Mouse (Mus musculus) stomach, embryonic 14.5 days (tissue): ENCODE results near the gene Gm13285. TPM values are rescaled to one million over a fixed set of nuclear protein-coding genes. Genes with fewer than 3 reads are reported as not detected.
"Not testable (repeated sequence)": the region's sequence is repeated elsewhere in the genome, so short reads cannot be mapped to it uniquely, and the experiment has no call there.

Source experiments
- ATAC-seq: fragments of 200-750 bp; cut with Nextera tagmentation; 2 replicates; pipeline ENCODE4 v1.8.0; 2017; ENCODE audit warnings: low read depth, moderate TSS enrichment; ENCODE audit not compliant: insufficient number of reproducible peaks, insufficient read depth, low FRiP score
- H3K27ac ChIP-seq: fragments of 300-500 bp; sonication (generic); 2 replicates; pipeline ENCODE4 v1.5.1; 2014; ENCODE audit warnings: mild to moderate bottlenecking, low read length, moderate library complexity, mixed read lengths
- H3K27me3 ChIP-seq: fragments of 300-500 bp; sonication (generic); 2 replicates; pipeline ENCODE4 v1.6.1; 2014; ENCODE audit warnings: low read length, control low read depth, mixed read lengths; ENCODE audit not compliant: control insufficient read depth, insufficient read depth
- H3K36me3 ChIP-seq: fragments of 300-500 bp; sonication (generic); 2 replicates; pipeline ENCODE4 v1.6.1; 2014; ENCODE audit warnings: mild to moderate bottlenecking, control low read depth, low read length, moderate library complexity, mixed read lengths; ENCODE audit not compliant: control insufficient read depth, insufficient read depth
- H3K4me1 ChIP-seq: fragments of 300-500 bp; sonication (generic); 2 replicates; pipeline ENCODE4 v1.6.1; 2014; ENCODE audit warnings: low read length, control low read depth, mixed read lengths; ENCODE audit not compliant: control insufficient read depth, insufficient read depth
- H3K4me2 ChIP-seq: fragments of 300-500 bp; sonication (generic); replicated peaks from 2 replicates; pipeline ENCODE4 v1.6.1; 2014; ENCODE audit warnings: low read depth, low read length, control low read depth
- H3K4me3 ChIP-seq: fragments of 300-500 bp; sonication (generic); 2 replicates; pipeline ENCODE4 v1.5.1; 2014; ENCODE audit warnings: low read depth, low read length, control low read depth
- H3K9ac ChIP-seq: fragments of 300-500 bp; sonication (generic); replicated peaks from 2 replicates; pipeline ENCODE4 v1.6.1; 2014; ENCODE audit warnings: low read depth, mild to moderate bottlenecking, control low read depth, low read length, moderate library complexity, mixed read lengths
- H3K9me3 ChIP-seq: fragments of 300-500 bp; sonication (generic); 2 replicates; pipeline ENCODE4 v1.6.1; 2016; ENCODE audit warnings: low read depth, low read length, control low read depth; ENCODE audit not compliant: control insufficient read depth
- WGBS: fragments of 180-500 bp; shearing (Covaris S2); extraction: QIAGEN DNeasy Blood & Tissue Kit; methylation state at CpG from one replicate; pipeline ENCODE4 v1.1.7; 2014; 5-methylcytosine and 5-hydroxymethylcytosine counted together
- polyA plus RNA-seq: library from polyadenylated mRNA; unstranded; fragments of >200 nt; fragmentation: Nextera tagmentation; extraction: Ambion mirVana; gene quantifications from 2 replicates; pipeline ENCODE4 v1.2.1, GENCODE M21; 2014

The Gm13285 gene
- polyA plus RNA-seq, 1 experiment from 2014 or later, result 1.00 TPM

DNA sequence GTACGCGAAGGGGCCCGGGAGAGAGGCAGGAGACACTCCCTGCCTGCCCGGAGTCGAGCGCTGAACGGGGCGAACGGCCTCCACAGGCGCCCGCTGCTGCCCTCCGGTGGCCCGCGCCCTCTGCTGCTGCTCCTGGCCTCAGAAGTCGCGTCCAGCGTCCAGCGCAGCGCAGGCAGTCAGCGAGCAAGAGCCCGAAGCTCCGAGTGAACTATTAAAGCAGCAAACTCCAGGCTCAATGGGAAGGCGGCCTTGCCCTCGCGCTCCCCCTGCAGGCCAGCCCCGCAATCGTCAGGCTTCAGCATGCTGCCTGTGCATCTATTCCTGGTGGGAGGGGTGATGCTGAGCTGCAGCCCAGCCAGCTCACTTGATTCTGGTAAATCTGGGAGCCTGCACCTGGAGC lies 14.1 kb upstream of the Gm13285 start, which contains the start of gene Gm13276:
Gene Gm13276 (plus strand): TSS at position 301 of the 400 bp plus-strand sequence.
- H3K36me3 ChIP-seq, result not testable (repeated sequence)
- WGBS, result no CpG with 5 or more reads among the region's 27 CpGs

GRCm38 (mm10) chr4:88788402-88788801 lies 11.1 kb upstream of the Gm13285 start, which contains the start of gene Gm13277:
Gm13277 (plus strand) TSS chr4:88788632.
- WGBS, result 0% methylated on average over 4 of the region's 28 CpGs
- H3K27ac ChIP-seq, H3K4me3 ChIP-seq, H3K36me3 ChIP-seq, H3K27me3 ChIP-seq, H3K4me2 ChIP-seq, H3K9ac ChIP-seq, H3K4me1 ChIP-seq, H3K9me3 ChIP-seq, ATAC-seq: not testable (repeated sequence)

More for the DNA sequence above, 14.1 kb upstream of the Gm13285 start, which contains the start of gene Gm13276:
- H3K9ac ChIP-seq, H3K27me3 ChIP-seq, H3K4me3 ChIP-seq, H3K27ac ChIP-seq, H3K9me3 ChIP-seq, H3K4me1 ChIP-seq, H3K4me2 ChIP-seq, ATAC-seq: not testable (repeated sequence)

GRCm38 (mm10) chr4:88791250-88791649 lies 8.2 kb upstream of the Gm13285 start, which contains the start of gene Gm13278:
Gm13278 (plus strand) TSS chr4:88791550.
- no CpG with 5 or more reads among the region's 28 CpGs for WGBS

DNA sequence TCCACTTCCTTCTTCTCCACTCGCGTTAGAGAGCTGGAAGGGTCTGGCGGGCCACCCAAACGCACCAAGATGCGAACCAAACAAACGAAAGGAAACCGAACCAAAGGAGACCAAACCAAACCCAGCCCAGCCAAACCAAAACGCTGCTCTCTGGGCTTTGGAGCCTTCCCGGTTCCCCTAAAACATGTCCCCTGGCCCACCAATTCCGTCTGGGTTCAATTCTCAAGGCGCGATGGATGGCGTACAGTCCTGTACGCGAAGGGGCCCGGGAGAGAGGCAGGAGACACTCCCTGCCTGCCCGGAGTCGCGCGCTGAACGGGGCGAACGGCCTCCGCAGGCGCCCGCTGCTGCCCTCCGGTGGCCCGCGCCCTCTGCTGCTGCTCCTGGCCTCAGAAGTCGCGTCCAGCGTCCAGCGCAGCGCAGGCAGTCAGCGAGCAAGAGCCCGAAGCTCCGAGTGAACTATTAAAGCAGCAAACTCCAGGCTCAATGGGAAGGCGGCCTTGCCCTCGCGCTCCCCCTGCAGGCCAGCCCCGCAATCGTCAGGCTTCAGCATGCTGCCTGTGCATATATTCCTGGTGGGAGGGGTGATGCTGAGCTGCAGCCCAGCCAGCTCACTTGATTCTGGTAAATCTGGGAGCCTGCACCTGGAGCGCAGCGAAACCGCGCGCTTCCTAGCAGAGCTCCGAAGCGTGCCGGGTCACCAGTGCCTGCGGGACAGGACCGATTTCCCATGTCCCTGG lies 5.4 kb upstream of the Gm13285 start, which contains the start of gene Gm13275:
Gene Gm13275 (plus strand): TSS at position 552 of the 740 bp plus-strand sequence.
- not testable (repeated sequence) for H3K4me2 ChIP-seq, H3K27me3 ChIP-seq, H3K9me3 ChIP-seq, H3K36me3 ChIP-seq, H3K27ac ChIP-seq, ATAC-seq, H3K9ac ChIP-seq, H3K4me1 ChIP-seq, H3K4me3 ChIP-seq
- WGBS, result 0% methylated on average over 6 of the region's 52 CpGs

More at GRCm38 (mm10) chr4:88791250-88791649, 8.2 kb upstream of the Gm13285 start, which contains the start of gene Gm13278:
- H3K27me3 ChIP-seq, H3K27ac ChIP-seq, H3K4me3 ChIP-seq, H3K9ac ChIP-seq, H3K4me1 ChIP-seq, H3K4me2 ChIP-seq, H3K9me3 ChIP-seq, ATAC-seq, H3K36me3 ChIP-seq: not testable (repeated sequence)

DNA sequence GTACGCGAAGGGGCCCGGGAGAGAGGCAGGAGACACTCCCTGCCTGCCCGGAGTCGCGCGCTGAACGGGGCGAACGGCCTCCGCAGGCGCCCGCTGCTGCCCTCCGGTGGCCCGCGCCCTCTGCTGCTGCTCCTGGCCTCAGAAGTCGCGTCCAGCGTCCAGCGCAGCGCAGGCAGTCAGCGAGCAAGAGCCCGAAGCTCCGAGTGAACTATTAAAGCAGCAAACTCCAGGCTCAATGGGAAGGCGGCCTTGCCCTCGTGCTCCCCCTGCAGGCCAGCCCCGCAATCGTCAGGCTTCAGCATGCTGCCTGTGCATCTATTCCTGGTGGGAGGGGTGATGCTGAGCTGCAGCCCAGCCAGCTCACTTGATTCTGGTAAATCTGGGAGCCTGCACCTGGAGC lies 2.4 kb upstream of the Gm13285 start, which contains the start of gene Gm13279:
Gene Gm13279 (plus strand): TSS at position 301 of the 400 bp plus-strand sequence.
- H3K4me1 ChIP-seq, H3K27me3 ChIP-seq, H3K4me2 ChIP-seq, H3K27ac ChIP-seq, H3K36me3 ChIP-seq, H3K9me3 ChIP-seq, H3K4me3 ChIP-seq, ATAC-seq, H3K9ac ChIP-seq: not testable (repeated sequence)
- no CpG with 5 or more reads among the region's 28 CpGs for WGBS

DNA sequence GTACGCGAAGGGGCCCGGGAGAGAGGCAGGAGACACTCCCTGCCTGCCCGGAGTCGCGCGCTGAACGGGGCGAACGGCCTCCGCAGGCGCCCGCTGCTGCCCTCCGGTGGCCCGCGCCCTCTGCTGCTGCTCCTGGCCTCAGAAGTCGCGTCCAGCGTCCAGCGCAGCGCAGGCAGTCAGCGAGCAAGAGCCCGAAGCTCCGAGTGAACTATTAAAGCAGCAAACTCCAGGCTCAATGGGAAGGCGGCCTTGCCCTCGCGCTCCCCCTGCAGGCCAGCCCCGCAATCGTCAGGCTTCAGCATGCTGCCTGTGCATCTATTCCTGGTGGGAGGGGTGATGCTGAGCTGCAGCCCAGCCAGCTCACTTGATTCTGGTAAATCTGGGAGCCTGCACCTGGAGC lies 3.5 kb downstream of the Gm13285 start, which contains the start of gene Gm13287:
Gene Gm13287 (plus strand): TSS at position 301 of the 400 bp plus-strand sequence.
- not testable (repeated sequence) for H3K9me3 ChIP-seq, ATAC-seq, H3K4me3 ChIP-seq, H3K27ac ChIP-seq, H3K9ac ChIP-seq, H3K27me3 ChIP-seq, H3K4me2 ChIP-seq, H3K36me3 ChIP-seq, H3K4me1 ChIP-seq
- WGBS, result no CpG with 5 or more reads among the region's 29 CpGs

DNA sequence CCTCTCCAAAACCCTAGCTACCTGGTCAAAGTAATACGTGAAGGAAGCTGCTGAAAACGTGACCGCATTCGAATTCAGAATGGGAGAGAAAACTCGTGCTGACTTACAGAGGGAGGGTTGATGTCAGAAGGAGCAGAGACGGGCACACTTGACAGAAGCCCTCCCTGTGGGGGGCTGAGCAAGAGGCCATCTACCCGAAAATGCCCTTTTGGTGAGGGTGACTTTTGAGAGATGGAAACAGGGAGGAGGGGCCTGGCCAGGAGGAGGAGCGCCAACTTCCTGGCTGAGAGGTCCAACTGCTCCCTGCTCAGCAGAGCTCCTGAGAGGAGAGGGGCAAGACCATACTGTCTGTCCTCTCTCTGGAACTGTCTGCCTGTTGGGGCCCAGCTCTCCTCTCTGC lies 5.8 kb downstream of the Gm13285 start, which contains the start of gene Gm13288:
Gene Gm13288 (plus strand): TSS at position 301 of the 400 bp plus-strand sequence.
- not testable (repeated sequence) for H3K4me3 ChIP-seq, H3K4me2 ChIP-seq, H3K9ac ChIP-seq, ATAC-seq, H3K36me3 ChIP-seq, H3K9me3 ChIP-seq, H3K27ac ChIP-seq, H3K27me3 ChIP-seq, H3K4me1 ChIP-seq
- no CpG with 5 or more reads among the region's 8 CpGs for WGBS

- not testable (repeated sequence) for H3K4me1 ChIP-seq, H3K4me2 ChIP-seq, H3K9ac ChIP-seq, H3K36me3 ChIP-seq, H3K4me3 ChIP-seq, H3K9me3 ChIP-seq, H3K27ac ChIP-seq, ATAC-seq, H3K27me3 ChIP-seq
- no CpG with 5 or more reads among the region's 34 CpGs for WGBS
Measured at GRCm38 (mm10) chr4:88805761-88806160, 6.3 kb downstream of the Gm13285 start.
